Mouse (Mus musculus): Measurements from ENCODE around the gene Abhd15.

DNA sequence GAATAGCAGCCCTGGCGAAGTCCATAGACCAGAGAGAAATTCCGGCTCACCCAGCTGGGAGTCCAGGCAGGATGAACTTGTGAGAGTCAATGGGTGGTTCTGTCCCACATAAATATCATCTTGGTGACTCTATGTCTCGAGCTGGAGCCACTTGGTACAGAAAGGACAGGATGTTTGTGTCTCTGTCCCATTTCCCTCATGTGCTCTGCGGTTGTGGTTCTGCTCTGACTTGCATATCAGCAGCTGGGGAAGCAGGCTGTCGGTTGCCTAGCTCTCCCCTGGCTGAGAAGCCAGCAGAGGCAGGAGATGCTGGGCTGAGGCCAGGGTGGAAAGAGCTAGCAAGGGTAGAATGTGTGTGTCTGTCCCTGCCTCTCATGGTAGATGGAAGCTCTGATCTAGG, 4.1 kb downstream of the Abhd15 start, which contains the start of gene Gm10392:
- TF ChIP-seq CTCF (IDR thresholded peaks at IDR 0.05; ENCODE audit: low read depth), result no peak
- no peak for TF ChIP-seq EP300 (IDR thresholded peaks at IDR 0.05; ENCODE audit: low read depth)

Data from heart, postnatal 0 days (tissue).